Mouse (Mus musculus) small intestine, adult 2 months (tissue): Measurements from ENCODE around the gene Atg14. TPM values are rescaled to one million over a fixed set of nuclear protein-coding genes. Genes with fewer than 3 reads are reported as not detected.

Experiments used
- H3K27ac ChIP-seq: fragments of 200-500 bp; 2 replicates; pipeline ENCODE4 v1.5.1; 2012; ENCODE audit warnings: low read depth, low read length, control low read depth, inconsistent platforms; ENCODE audit not compliant: insufficient read depth
- H3K27me3 ChIP-seq: fragments of 200-500 bp; 2 replicates; pipeline ENCODE4 v1.6.1; 2012; ENCODE audit warnings: mild to moderate bottlenecking, moderate library complexity, low read length, inconsistent platforms; ENCODE audit not compliant: control insufficient read depth, insufficient read depth
- H3K36me3 ChIP-seq: fragments of 200-500 bp; 2 replicates; pipeline ENCODE4 v1.6.1; 2012; ENCODE audit warnings: mild to moderate bottlenecking, low read length, control low read depth, inconsistent platforms; ENCODE audit not compliant: control insufficient read depth, insufficient read depth
- H3K4me1 ChIP-seq: fragments of 200-500 bp; 2 replicates; pipeline ENCODE4 v1.6.1; 2012; ENCODE audit warnings: low read length, inconsistent platforms, mixed read lengths; ENCODE audit not compliant: control insufficient read depth, insufficient read depth, insufficient read length
- H3K4me3 ChIP-seq: fragments of 200-500 bp; 2 replicates; pipeline ENCODE4 v1.5.1; 2012; ENCODE audit warnings: low read depth, mild to moderate bottlenecking, control low read depth, inconsistent platforms, low read length, moderate library complexity
- CTCF ChIP-seq: fragments of 200-500 bp; IDR thresholded peaks from 2 replicates; pipeline ENCODE4 v1.5.1; 2012; ENCODE audit warnings: low read depth, mild to moderate bottlenecking, control low read depth, inconsistent platforms, low read length, moderate library complexity, mixed read lengths; ENCODE audit not compliant: insufficient replicate concordance, insufficient read length; ENCODE audit errors: extremely low read depth
- POLR2A ChIP-seq: fragments of 200-500 bp; IDR thresholded peaks from 2 replicates; pipeline ENCODE4 v1.6.1; 2012; ENCODE audit warnings: low read depth, mild to moderate bottlenecking, control low read depth, inconsistent platforms, low read length, moderate library complexity
- WGBS: fragments of 180-500 bp; shearing (Covaris S2); methylation state at CpG from one replicate; pipeline ENCODE4 v1.1.7; 2018; 5-methylcytosine and 5-hydroxymethylcytosine counted together
- polyA plus RNA-seq: library from polyadenylated mRNA; depleted of rRNA; stranded (reverse); fragments of >200 nt; gene quantifications from 2 replicates; pipeline ENCODE4 v1.2.3, GENCODE M21; 2012

Atg14 gene
- polyA plus RNA-seq, 1 experiment: 5.5 TPM

DNA sequence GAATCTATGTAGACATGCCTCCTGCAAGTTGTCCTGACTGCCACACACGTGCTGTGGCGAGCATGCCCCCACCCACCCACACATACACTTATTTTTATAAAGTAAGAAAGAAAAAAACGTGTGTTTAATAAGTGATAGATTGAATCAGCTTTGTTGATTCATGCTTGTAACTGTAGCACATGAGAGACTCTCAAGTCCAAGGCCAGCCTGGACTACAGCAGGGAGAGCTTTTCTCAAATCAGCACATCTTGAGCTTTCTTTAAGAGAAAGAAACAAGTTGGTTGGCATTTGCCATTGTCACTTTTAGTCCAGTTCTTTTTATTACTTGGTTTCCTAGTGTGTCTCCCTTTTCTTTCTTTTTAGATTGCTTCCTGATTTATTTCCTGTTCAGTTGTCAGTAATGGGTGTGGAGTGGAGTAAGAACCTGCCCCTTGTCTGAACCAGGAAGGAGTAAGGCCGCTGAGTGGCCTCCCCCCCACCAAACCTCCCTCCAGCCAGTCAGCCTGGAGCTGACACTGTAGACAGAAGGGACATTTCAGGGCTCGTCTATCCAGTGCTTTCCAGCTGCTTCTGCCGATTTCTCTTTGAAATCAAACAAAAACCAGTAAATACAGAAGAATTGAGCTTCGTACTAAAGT lies 55.5 kb downstream of the Atg14 start:
- Histone ChIP-seq H3K4me1 (peaks cover 12% of the 10 kb centered on the region), H3K36me3 (0 out of 2 replicates have a peak, but pooled peaks cover 1% of the 10 kb centered on the region), H3K4me3 (no peak overlapping the region), H3K27me3 (no peaks in the 10 kb centered on the region), H3K27ac (peak overlapping the region; percentile 95)
- no peak for TF ChIP-seq CTCF
- TF ChIP-seq POLR2A: peak; percentile 41; the same call in 1 of the 2 replicates
- WGBS: 12% methylated on average over 7 of the region's 7 CpGs

DNA sequence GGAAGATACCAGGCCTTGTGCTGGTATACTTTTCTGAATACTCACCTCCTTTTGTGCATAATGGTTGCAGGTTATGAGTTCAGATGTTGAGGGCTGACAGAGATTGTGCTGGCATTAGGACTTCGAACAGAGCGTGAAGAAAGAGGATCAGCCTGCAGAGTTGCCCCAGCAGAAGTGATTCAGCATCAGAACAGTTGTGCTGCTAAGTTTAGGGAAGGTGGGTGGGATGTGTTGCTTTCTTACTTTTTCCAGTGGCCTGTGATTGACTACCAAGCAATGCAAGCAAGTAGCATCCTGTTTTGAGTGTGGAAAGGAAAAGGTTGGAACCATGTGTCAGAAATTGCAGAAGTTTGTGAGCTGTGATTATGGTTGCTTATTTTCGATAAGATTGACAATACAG lies 56.8 kb downstream of the Atg14 start:
- no peak for TF ChIP-seq POLR2A
- 0 out of 2 replicates have a peak, but pooled peaks cover 1% of the 10 kb centered on the region for H3K36me3 ChIP-seq
- H3K27ac ChIP-seq: no peak overlapping the region
- no peaks in the 10 kb centered on the region for H3K27me3 ChIP-seq
- no peak overlapping the region for H3K4me3 ChIP-seq
- peaks cover 16% of the 10 kb centered on the region for H3K4me1 ChIP-seq
- 89% methylated on average over 3 of the region's 3 CpGs for WGBS

DNA sequence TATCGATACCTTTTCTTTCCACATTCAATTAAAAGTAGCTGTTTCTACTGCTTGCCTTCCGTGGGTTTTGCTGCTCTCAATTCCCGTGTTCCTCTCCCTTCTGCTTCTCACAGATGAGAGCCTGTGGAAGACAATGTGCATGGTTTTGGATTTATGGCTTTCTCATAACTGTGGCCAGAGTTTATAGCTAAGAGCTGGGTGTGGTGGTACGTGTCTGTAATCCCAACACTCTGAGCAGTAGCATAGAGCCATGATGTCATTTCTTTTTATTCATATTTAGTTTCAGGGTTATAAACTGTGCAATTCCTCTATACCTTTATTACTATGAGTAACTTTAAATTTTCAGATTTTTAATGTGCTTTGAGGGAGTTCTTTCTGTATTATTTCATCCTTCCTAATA lies 60.2 kb downstream of the Atg14 start:
- no peak overlapping the region for H3K27ac ChIP-seq
- H3K36me3 ChIP-seq: peaks cover 3% of the 10 kb centered on the region; the same call in 1 of the 2 replicates
- TF ChIP-seq POLR2A (no peak), CTCF (no peak)
- H3K4me1 ChIP-seq: peaks cover 11% of the 10 kb centered on the region; the same call in 1 of the 2 replicates
- no peaks in the 10 kb centered on the region for H3K27me3 ChIP-seq
- no peak overlapping the region for H3K4me3 ChIP-seq
- WGBS: 54% methylated on average over 4 of the region's 4 CpGs

DNA sequence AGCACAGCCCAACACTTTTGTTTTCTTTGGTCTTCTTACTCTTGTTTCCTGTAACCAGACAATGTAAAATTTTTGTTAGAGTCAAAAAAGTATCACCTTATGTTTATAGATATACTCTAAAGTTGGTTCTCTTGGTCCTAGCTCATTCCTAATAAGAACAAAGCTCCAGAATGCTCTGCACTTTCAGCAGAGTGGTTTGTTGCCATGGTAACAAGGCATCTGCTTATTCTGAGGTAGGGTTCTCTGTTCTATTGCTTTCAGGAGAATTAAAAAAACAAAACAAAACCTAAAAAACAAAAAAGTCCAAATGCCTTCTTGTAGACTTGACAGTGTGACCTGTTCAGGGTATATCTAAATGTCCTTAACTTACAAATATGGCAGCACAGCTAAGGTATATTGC lies 62.4 kb downstream of the Atg14 start:
- H3K27ac ChIP-seq: no peak overlapping the region
- H3K4me3 ChIP-seq: no peak overlapping the region
- H3K27me3 ChIP-seq: no peaks in the 10 kb centered on the region
- peaks cover 12% of the 10 kb centered on the region; the same call in 1 of the 2 replicates for H3K4me1 ChIP-seq
- no peak for TF ChIP-seq POLR2A
- TF ChIP-seq CTCF: no peak
- H3K36me3 ChIP-seq: peaks cover 3% of the 10 kb centered on the region; the same call in 1 of the 2 replicates

DNA sequence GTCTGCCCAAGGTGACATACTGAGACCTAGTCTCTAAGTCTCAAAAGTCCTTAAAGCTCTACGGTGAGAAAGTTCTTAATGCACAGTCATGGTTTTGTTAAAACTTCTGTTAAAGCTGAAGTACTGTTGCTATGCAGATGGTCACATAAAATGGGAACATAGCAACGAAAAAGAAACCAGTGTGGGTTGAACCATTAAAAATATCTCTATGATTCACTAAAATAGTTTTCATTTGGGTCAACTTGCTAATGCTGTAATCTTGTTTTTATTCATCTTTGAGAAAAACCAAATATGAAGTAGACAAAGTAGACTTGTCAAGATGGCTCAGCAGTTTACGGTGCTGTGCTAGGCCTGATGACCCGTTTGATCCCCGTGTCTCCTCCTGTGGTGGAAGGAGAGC lies 63.8 kb downstream of the Atg14 start:
- H3K27ac ChIP-seq: no peak overlapping the region
- peaks cover 15% of the 10 kb centered on the region; the same call in 1 of the 2 replicates for H3K4me1 ChIP-seq
- H3K4me3 ChIP-seq: no peak overlapping the region
- 86% methylated on average over 5 of the region's 5 CpGs for WGBS
- no peaks in the 10 kb centered on the region for H3K27me3 ChIP-seq
- TF ChIP-seq CTCF: no peak
- TF ChIP-seq POLR2A: no peak
- H3K36me3 ChIP-seq: peaks cover 3% of the 10 kb centered on the region; the same call in 1 of the 2 replicates

DNA sequence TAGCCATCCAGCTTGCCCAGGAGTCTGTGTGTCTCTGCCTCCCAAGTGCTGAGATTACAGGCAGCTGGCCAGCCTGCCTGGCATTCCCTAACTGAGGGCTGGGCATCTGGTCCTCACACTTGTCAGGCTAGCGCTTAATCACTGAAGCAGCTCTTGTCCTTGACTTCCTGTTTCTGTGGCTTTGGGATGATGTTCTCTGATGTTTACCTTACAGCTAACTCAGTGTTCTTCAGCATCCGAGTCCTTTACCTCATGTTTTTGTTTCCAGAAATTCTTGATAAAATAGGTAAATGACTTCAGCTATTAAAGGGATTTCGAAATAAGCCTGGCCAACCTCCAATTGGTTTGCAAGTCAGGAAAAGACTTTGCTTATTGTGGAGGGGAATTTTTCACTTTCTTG lies 66.4 kb downstream of the Atg14 start:
- 85% methylated on average over 3 of the region's 3 CpGs for WGBS
- Histone ChIP-seq H3K4me1 (peaks cover 4% of the 10 kb centered on the region; the same call in 1 of the 2 replicates), H3K27ac (no peak overlapping the region), H3K27me3 (no peaks in the 10 kb centered on the region), H3K4me3 (no peak overlapping the region), H3K36me3 (peaks cover 3% of the 10 kb centered on the region; the same call in 1 of the 2 replicates)
- no peak for TF ChIP-seq POLR2A
- no peak for TF ChIP-seq CTCF

DNA sequence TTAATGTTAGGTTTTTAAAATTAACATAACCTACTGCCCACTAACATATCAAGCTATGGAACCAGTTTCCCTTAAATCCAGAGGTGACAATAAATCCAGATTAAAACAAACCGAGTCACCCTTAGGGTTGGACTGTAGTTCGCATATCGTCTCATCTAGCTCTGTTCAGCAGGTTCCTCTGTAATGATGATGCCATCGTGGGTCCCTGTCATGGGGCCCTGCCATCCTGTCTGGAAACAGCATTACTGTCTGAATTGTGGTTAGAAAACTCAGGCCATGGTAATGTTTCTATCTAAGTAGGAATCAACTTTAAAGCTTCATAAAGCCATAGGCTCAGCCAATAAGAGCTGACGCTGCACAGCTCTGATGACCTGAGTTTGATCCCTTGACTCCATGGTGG lies 71.8 kb downstream of the Atg14 start:
- WGBS: 85% methylated on average over 5 of the region's 5 CpGs
- TF ChIP-seq POLR2A (no peak), CTCF (no peak)

More for the DNA sequence above, 71.8 kb downstream of the Atg14 start:
- Histone ChIP-seq H3K4me3 (no peak overlapping the region), H3K36me3 (no peaks in the 10 kb centered on the region), H3K4me1 (peaks cover 6% of the 10 kb centered on the region), H3K27ac (no peak overlapping the region), H3K27me3 (no peaks in the 10 kb centered on the region)
